Mouse (Mus musculus) limb, embryonic 12.5 days (tissue): ENCODE measurements around the gene Dpf1. TPM values are rescaled to one million over a fixed set of nuclear protein-coding genes. Genes with fewer than 3 reads are reported as not detected.

ENCODE experiments used
- ATAC-seq: fragments of 200-750 bp; cut with Nextera tagmentation; 2 replicates; pipeline ENCODE4 v1.8.0; 2017; ENCODE audit warnings: low read depth, moderate TSS enrichment; ENCODE audit not compliant: insufficient number of reproducible peaks, insufficient read depth, low FRiP score, low TSS enrichment
- H3K27ac ChIP-seq: fragments of 300-500 bp; sonication (generic); 2 replicates; pipeline ENCODE4 v1.5.1; 2016; ENCODE audit warnings: mild to moderate bottlenecking, moderate library complexity
- H3K27me3 ChIP-seq: fragments of 300-500 bp; sonication (generic); 2 replicates; pipeline ENCODE4 v1.6.1; 2016; ENCODE audit warnings: mild to moderate bottlenecking, moderate library complexity
- H3K36me3 ChIP-seq: fragments of 300-500 bp; sonication (generic); 2 replicates; pipeline ENCODE4 v1.6.1; 2016; ENCODE audit warnings: mild to moderate bottlenecking, moderate library complexity
- H3K4me1 ChIP-seq: fragments of 300-500 bp; sonication (generic); replicated peaks from 2 replicates; pipeline ENCODE4 v1.6.1; 2016
- H3K4me2 ChIP-seq: fragments of 300-500 bp; sonication (generic); 2 replicates; pipeline ENCODE4 v1.6.1; 2016; ENCODE audit warnings: mild to moderate bottlenecking, moderate library complexity
- H3K4me3 ChIP-seq: fragments of 300-500 bp; sonication (generic); replicated peaks from 2 replicates; pipeline ENCODE4 v1.5.1; 2016; ENCODE audit warnings: mild to moderate bottlenecking
- H3K9ac ChIP-seq: fragments of 300-500 bp; sonication (generic); replicated peaks from 2 replicates; pipeline ENCODE4 v1.6.1; 2016; ENCODE audit warnings: mild to moderate bottlenecking, moderate library complexity
- H3K9me3 ChIP-seq: fragments of 300-500 bp; sonication (generic); 2 replicates; pipeline ENCODE4 v1.6.1; 2016; ENCODE audit warnings: mild to moderate bottlenecking, moderate library complexity
- WGBS: fragments of 180-500 bp; shearing (Covaris S2); methylation state at CpG from one replicate; pipeline ENCODE4 v1.1.7; 2016; 5-methylcytosine and 5-hydroxymethylcytosine counted together
- polyA plus RNA-seq: library from polyadenylated mRNA; unstranded; fragments of >200 nt; fragmentation: Nextera tagmentation; extraction: Ambion mirVana; gene quantifications from 2 replicates; pipeline ENCODE4 v1.2.1, GENCODE M21; 2016

The Dpf1 gene
- polyA plus RNA-seq, 1 experiment from 2014 or later = 23.7 TPM

DNA sequence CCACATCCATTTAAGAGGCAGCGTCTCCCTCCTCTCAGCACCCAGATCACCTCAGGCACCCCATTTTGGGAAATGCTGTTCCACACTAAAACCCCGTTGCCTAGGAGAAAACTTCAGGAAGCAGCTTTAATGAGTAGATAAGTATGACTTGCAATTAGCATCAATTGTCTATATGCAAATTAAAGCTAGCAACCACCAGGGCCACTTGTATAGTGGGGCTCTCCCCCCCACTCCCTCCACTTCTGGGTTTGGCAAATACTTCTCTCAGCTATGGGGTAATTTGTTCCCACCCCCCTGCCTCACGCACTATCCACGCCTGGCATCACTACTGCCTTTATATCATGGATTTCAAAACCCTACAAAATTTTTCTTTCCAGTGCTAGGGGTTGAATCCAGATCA is 41.8 kb downstream of the Dpf1 start:
- Histone ChIP-seq H3K4me3 (no peak overlapping the region), H3K27ac (no peak overlapping the region), H3K36me3 (peaks cover 52% of the 10 kb centered on the region), H3K4me2 (no peak overlapping the region), H3K9ac (no peak overlapping the region), H3K9me3 (no peaks in the 10 kb centered on the region), H3K4me1 (peaks cover 11% of the 10 kb centered on the region; the same call in 1 of the 2 replicates), H3K27me3 (no peaks in the 10 kb centered on the region)
- ATAC-seq = no peak
- WGBS = 84% methylated on average over 4 of the region's 4 CpGs

DNA sequence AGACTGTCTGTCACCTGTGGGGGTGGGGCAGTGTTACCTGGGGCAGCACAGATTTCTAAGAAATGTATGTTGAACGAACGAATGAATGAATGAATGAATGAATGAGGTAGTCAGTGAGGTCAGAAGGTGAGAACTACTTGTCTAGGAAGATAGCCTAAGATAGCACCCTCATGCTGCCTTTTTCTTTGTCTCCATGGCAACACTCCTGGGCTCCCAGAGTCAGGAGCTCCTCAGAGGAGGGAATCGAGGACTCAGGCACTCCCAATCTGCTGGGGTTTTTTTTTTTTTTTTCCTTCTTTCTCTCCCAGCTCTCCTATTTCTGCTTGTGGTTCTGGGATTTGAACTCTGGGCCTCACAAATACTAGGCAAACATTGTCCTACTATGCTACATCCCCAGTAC is 42.5 kb downstream of the Dpf1 start:
- Histone ChIP-seq H3K9ac (no peak overlapping the region), H3K4me3 (no peak overlapping the region), H3K9me3 (no peaks in the 10 kb centered on the region), H3K4me2 (no peak overlapping the region), H3K36me3 (peaks cover 54% of the 10 kb centered on the region), H3K4me1 (peaks cover 11% of the 10 kb centered on the region; the same call in 1 of the 2 replicates), H3K27ac (no peak overlapping the region), H3K27me3 (no peaks in the 10 kb centered on the region)
- no peak for ATAC-seq
- WGBS = 84% methylated on average over 3 of the region's 3 CpGs

DNA sequence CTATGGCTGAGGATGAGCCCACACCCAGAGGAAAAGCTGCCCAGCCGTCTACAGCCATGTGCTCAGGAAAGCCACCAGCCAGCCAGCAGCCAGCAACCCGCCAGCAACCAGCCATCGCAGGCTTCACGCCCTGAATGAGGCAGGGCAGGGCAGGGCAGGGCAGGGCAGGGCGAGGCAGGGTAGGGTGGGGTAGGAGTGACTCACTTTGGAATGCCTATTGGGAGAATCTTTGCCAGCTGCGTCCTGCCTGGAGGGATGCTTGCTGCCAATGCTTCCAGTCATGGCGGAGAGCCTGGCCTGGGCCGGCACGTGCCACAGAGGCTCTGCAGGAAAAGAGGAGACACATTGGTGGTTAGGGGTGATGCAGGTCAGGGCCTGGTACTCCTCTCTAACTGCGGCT is 46.7 kb downstream of the Dpf1 start:
- 87% methylated on average over 10 of the region's 10 CpGs for WGBS
- no peak for ATAC-seq

DNA sequence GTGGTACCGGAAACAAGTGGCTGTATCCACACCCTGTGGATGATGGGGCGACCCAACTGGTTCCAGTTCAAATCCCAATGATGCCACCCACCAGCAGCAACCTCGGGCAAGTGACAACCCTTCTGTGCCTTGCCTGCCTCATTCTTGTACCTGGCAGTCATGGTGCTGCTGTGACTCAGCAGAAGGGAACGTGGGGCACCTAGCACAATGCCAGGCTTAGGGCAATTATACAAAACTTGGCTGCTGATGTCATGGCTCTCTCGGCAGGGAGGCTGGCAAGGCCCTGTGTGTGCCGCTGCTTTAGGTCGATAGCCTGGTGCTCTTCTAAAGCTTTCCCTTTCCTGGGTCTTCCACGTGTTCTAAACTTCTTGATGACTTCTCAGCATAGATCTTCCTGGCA is 48.5 kb downstream of the Dpf1 start:
- Histone ChIP-seq H3K27ac (no peak overlapping the region), H3K4me1 (no peaks in the 10 kb centered on the region), H3K36me3 (peaks cover 73% of the 10 kb centered on the region), H3K9ac (no peak overlapping the region), H3K27me3 (no peaks in the 10 kb centered on the region), H3K9me3 (no peaks in the 10 kb centered on the region), H3K4me3 (no peak overlapping the region), H3K4me2 (no peak overlapping the region)
- WGBS = 88% methylated on average over 8 of the region's 8 CpGs
- ATAC-seq = no peak

More for the DNA sequence above, 46.7 kb downstream of the Dpf1 start:
- H3K9ac ChIP-seq = no peak overlapping the region
- no peak overlapping the region for H3K27ac ChIP-seq
- no peak overlapping the region for H3K4me3 ChIP-seq
- H3K9me3 ChIP-seq = no peaks in the 10 kb centered on the region
- no peaks in the 10 kb centered on the region for H3K4me1 ChIP-seq
- peaks cover 62% of the 10 kb centered on the region for H3K36me3 ChIP-seq
- H3K27me3 ChIP-seq = no peaks in the 10 kb centered on the region
- no peak overlapping the region for H3K4me2 ChIP-seq

- Histone ChIP-seq H3K4me2 (no peak overlapping the region), H3K4me3 (no peak overlapping the region), H3K36me3 (peaks cover 65% of the 10 kb centered on the region), H3K27ac (no peak overlapping the region), H3K4me1 (no peaks in the 10 kb centered on the region), H3K27me3 (no peaks in the 10 kb centered on the region), H3K9me3 (no peaks in the 10 kb centered on the region), H3K9ac (no peak overlapping the region)
- no peak for ATAC-seq
- WGBS = 88% methylated on average over 8 of the region's 8 CpGs
Measured at GRCm38 (mm10) chr7:29354161-29354560, 50.4 kb downstream of the Dpf1 start.

- Histone ChIP-seq H3K4me1 (no peaks in the 10 kb centered on the region), H3K27ac (no peak overlapping the region), H3K4me3 (no peak overlapping the region), H3K9ac (no peak overlapping the region), H3K36me3 (peaks cover 61% of the 10 kb centered on the region), H3K4me2 (no peak overlapping the region), H3K9me3 (no peaks in the 10 kb centered on the region), H3K27me3 (no peaks in the 10 kb centered on the region)
- WGBS = 91% methylated on average over 8 of the region's 8 CpGs
- ATAC-seq = no peak
Measured at GRCm38 (mm10) chr7:29355406-29355805, 51.7 kb downstream of the Dpf1 start.

GRCm38 (mm10) chr7:29361497-29361896 is 57.7 kb downstream of the Dpf1 start:
- 94% methylated on average over 13 of the region's 13 CpGs for WGBS
- H3K36me3 ChIP-seq = peaks cover 59% of the 10 kb centered on the region

DNA sequence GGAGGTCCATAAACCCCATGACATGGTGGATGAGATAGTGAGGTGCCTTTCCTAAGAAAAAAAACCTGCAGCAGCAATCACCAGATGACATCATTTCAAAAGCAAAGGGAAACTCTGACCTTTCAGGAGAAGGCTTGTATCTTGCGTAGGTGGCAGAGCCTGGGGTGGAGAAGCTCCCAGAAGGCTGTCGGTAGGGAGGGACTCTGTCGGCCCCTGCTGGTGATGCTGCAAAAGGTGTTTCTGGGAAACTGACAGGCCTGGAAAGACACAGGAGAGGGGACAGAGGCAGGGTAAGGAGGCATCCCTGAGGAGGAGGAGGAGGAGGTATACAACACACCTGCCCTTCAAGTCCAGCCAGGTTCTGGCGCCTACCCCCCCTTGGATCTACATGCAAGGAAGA is 60.3 kb downstream of the Dpf1 start:
- Histone ChIP-seq H3K9me3 (no peaks in the 10 kb centered on the region), H3K27ac (no peak overlapping the region), H3K9ac (no peak overlapping the region), H3K4me2 (no peak overlapping the region), H3K36me3 (peaks cover 45% of the 10 kb centered on the region), H3K4me1 (peaks cover 11% of the 10 kb centered on the region), H3K27me3 (no peaks in the 10 kb centered on the region), H3K4me3 (no peak overlapping the region)
- no peak for ATAC-seq
- 26% methylated on average over 4 of the region's 4 CpGs for WGBS

More at GRCm38 (mm10) chr7:29361497-29361896, 57.7 kb downstream of the Dpf1 start:
- Histone ChIP-seq H3K9me3 (no peaks in the 10 kb centered on the region), H3K9ac (no peak overlapping the region), H3K4me1 (no peaks in the 10 kb centered on the region), H3K27ac (no peak overlapping the region), H3K4me3 (no peak overlapping the region), H3K27me3 (no peaks in the 10 kb centered on the region), H3K4me2 (no peak overlapping the region)
- ATAC-seq = no peak

DNA sequence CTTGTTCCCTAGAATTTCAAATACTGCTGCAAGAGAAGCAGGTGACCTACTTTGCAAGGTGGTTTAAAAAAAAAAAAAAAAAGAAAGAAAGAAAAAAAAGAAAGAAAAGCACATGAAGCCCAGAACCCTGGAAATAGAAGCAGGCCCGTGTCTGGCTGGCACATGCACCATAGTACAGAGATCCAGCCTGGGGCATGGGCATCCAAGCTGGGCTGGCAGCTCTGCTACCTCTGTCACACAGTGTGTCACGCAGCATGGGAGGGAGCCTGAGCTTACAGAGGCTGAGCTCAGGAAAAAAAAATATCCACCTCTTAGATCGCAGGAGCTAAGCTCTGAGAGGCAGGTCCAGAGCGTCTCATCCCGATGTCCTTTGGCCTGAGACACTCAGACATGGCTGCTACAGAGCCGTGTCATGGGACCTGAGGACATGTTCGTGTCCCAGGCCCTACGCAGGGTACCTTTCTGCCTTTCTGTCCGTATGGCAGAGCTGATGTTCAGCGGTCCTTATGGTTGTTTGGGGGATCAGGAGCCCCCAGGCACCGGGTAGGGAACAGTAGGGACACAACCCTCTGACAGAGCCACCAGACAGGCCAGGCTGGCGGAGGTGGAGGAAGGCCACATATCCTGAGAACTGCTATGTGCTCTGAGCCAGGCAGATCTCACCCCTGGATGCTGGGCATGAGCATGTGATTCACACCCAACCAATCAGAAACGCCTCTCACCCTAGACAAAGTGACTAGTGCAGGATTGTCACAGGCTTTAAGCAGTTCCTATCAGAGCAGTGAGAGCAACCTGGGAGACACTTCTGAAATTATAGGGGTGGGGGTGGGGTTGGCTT is 63.6 kb downstream of the Dpf1 start:
- Histone ChIP-seq H3K9me3 (no peaks in the 10 kb centered on the region), H3K36me3 (peaks cover 43% of the 10 kb centered on the region), H3K27ac (no peak overlapping the region), H3K4me2 (no peak overlapping the region), H3K9ac (no peak overlapping the region), H3K27me3 (no peaks in the 10 kb centered on the region), H3K4me3 (no peak overlapping the region), H3K4me1 (peaks cover 11% of the 10 kb centered on the region)
- no peak for ATAC-seq
- WGBS = 82% methylated on average over 13 of the region's 13 CpGs

Other genes starting within 250 kb of the Dpf1 start
- 5.0 and 5.2 TPM in 2 replicates for gene Ryr1, start 178.8 kb upstream of the Dpf1 start, polyA plus RNA-seq
- gene Rasgrp4, start 169.1 kb upstream of the Dpf1 start, polyA plus RNA-seq = 0.93 and 1.3 TPM in 2 replicates
- 14.2 and 16.4 TPM in 2 replicates for gene Fam98c, start 147.7 kb upstream of the Dpf1 start, polyA plus RNA-seq
- 0.60 and 1.1 TPM in 2 replicates for gene Ggn, start 133.7 kb upstream of the Dpf1 start, polyA plus RNA-seq
- 5.0 and 6.6 TPM in 2 replicates for gene Spred3, start 133.5 kb upstream of the Dpf1 start, polyA plus RNA-seq
- 292 and 305 TPM in 2 replicates for gene Psmd8, start 123.2 kb upstream of the Dpf1 start, polyA plus RNA-seq
- 0.56 and 0.69 TPM in 2 replicates for gene Catsperg1, start 89.9 kb upstream of the Dpf1 start, polyA plus RNA-seq
- 1.0 and 1.4 TPM in 2 replicates for gene Kcnk6, start 71.4 kb upstream of the Dpf1 start, polyA plus RNA-seq
- 104 and 105 TPM in 2 replicates for gene Yif1b, start 65.6 kb upstream of the Dpf1 start, polyA plus RNA-seq
- gene 2200002D01Rik, start 55.5 kb upstream of the Dpf1 start, polyA plus RNA-seq = 2.5 and 2.7 TPM in 2 replicates
- gene Spint2, start 22.0 kb upstream of the Dpf1 start, polyA plus RNA-seq = 106 and 107 TPM in 2 replicates
- gene Ppp1r14a, start 14.6 kb upstream of the Dpf1 start, polyA plus RNA-seq = 7.6 and 8.0 TPM in 2 replicates
- 14.0 and 16.1 TPM in 2 replicates for gene Sipa1l3, start 214.7 kb downstream of the Dpf1 start, polyA plus RNA-seq